Mouse (Mus musculus) midbrain, postnatal 0 days (tissue): ENCODE measurements at regions not wholly inside any gene's neighbourhood (a gene's known extent, or its start where the extent isn't known, plus 50 kb on each side); places are given as distances from the start of the nearest gene placed in this dataset.

ENCODE experiments used
- ATAC-seq: fragments of 200-750 bp; cut with Nextera tagmentation; 2 replicates; pipeline ENCODE4 v1.8.0; 2017; ENCODE audit warnings: moderate number of reproducible peaks, mild to moderate bottlenecking, moderate TSS enrichment, moderate library complexity; ENCODE audit not compliant: low FRiP score
- DNase-seq: peaks from one replicate; pipeline ENCODE4 v3.0.0-alpha.2; 2015; ENCODE audit warnings: low spot score
- H3K27ac ChIP-seq: fragments of 300-500 bp; sonication (generic); 2 replicates; pipeline ENCODE4 v1.5.1; 2014; ENCODE audit warnings: low read depth, mild to moderate bottlenecking, low read length, mixed read lengths
- H3K27me3 ChIP-seq: fragments of 300-500 bp; sonication (generic); 2 replicates; pipeline ENCODE4 v1.6.1; 2014; ENCODE audit warnings: low read length, control low read depth, mixed read lengths; ENCODE audit not compliant: insufficient read depth
- H3K36me3 ChIP-seq: fragments of 300-500 bp; sonication (generic); 2 replicates; pipeline ENCODE4 v1.6.1; 2014; ENCODE audit warnings: low read length, control low read depth, mixed read lengths; ENCODE audit not compliant: insufficient read depth
- H3K4me1 ChIP-seq: fragments of 300-500 bp; sonication (generic); 2 replicates; pipeline ENCODE4 v1.6.1; 2014; ENCODE audit warnings: mild to moderate bottlenecking, control low read depth, antibody characterized with exemption, low read length, mixed read lengths; ENCODE audit not compliant: insufficient read depth
- H3K4me2 ChIP-seq: fragments of 300-500 bp; sonication (generic); 2 replicates; pipeline ENCODE4 v1.6.1; 2014; ENCODE audit warnings: low read depth, mild to moderate bottlenecking, low read length, mixed read lengths; ENCODE audit not compliant: poor library complexity, severe bottlenecking
- H3K4me3 ChIP-seq: fragments of 300-500 bp; sonication (generic); 2 replicates; pipeline ENCODE4 v1.5.1; 2014; ENCODE audit warnings: low read depth, mild to moderate bottlenecking, low read length, moderate library complexity
- H3K9ac ChIP-seq: fragments of 300-500 bp; sonication (generic); replicated peaks from 2 replicates; pipeline ENCODE4 v1.6.1; 2014; ENCODE audit warnings: mild to moderate bottlenecking, low read length, moderate library complexity, mixed read lengths; ENCODE audit not compliant: poor library complexity, severe bottlenecking
- H3K9me3 ChIP-seq: fragments of 300-500 bp; sonication (generic); 2 replicates; pipeline ENCODE4 v1.6.1; 2016; ENCODE audit warnings: low read length, control low read depth
- CTCF ChIP-seq: IDR thresholded peaks from 2 replicates; pipeline ENCODE4 v1.5.1; 2016; ENCODE audit warnings: antibody characterized with exemption, mild to moderate bottlenecking
- WGBS: fragments of 180-500 bp; shearing (Covaris S2); extraction: QIAGEN DNeasy Blood & Tissue Kit; methylation state at CpG from one replicate; pipeline ENCODE4 v1.1.7; 2014; 5-methylcytosine and 5-hydroxymethylcytosine counted together

- DNase-seq, result no peak
- Histone ChIP-seq H3K4me1 (no peaks in the 10 kb centered on the region), H3K9me3 (no peaks in the 10 kb centered on the region), H3K27ac (no peak overlapping the region), H3K27me3 (no peaks in the 10 kb centered on the region), H3K9ac (no peak overlapping the region), H3K4me3 (no peak overlapping the region), H3K4me2 (no peak overlapping the region), H3K36me3 (no peaks in the 10 kb centered on the region)
- peak; percentile 12; the same call in 1 of the 2 replicates for TF ChIP-seq CTCF
- ATAC-seq, result no peak
- 93% methylated on average over 6 of the region's 6 CpGs for WGBS
These were observed 209.5 kb downstream of the Sorl1 start for GRCm38 (mm10) chr9:41914611-41915010.

GRCm38 (mm10) chr9:41913911-41914310 lies 210.2 kb downstream of the Sorl1 start:
- H3K4me3 ChIP-seq, result no peak overlapping the region
- TF ChIP-seq CTCF, result no peak
- WGBS, result 53% methylated on average over 3 of the region's 3 CpGs
- no peaks in the 10 kb centered on the region for H3K36me3 ChIP-seq
- H3K4me2 ChIP-seq, result no peak overlapping the region
- H3K4me1 ChIP-seq, result no peaks in the 10 kb centered on the region
- DNase-seq (no peak), ATAC-seq (no peak)
- no peaks in the 10 kb centered on the region for H3K27me3 ChIP-seq
- no peak overlapping the region for H3K27ac ChIP-seq
- no peak overlapping the region for H3K9ac ChIP-seq
- no peaks in the 10 kb centered on the region for H3K9me3 ChIP-seq

GRCm38 (mm10) chr9:41912482-41912881 lies 211.6 kb downstream of the Sorl1 start:
- Histone ChIP-seq H3K27ac (no peak overlapping the region), H3K4me2 (no peak overlapping the region), H3K9ac (no peak overlapping the region), H3K4me3 (no peak overlapping the region), H3K4me1 (no peaks in the 10 kb centered on the region), H3K27me3 (no peaks in the 10 kb centered on the region), H3K9me3 (no peaks in the 10 kb centered on the region), H3K36me3 (no peaks in the 10 kb centered on the region)
- WGBS, result 77% methylated on average over 5 of the region's 5 CpGs
- DNase-seq, result no peak
- no peak for ATAC-seq
- no peak for TF ChIP-seq CTCF

- TF ChIP-seq CTCF, result no peak
- Histone ChIP-seq H3K9me3 (no peaks in the 10 kb centered on the region), H3K36me3 (no peaks in the 10 kb centered on the region), H3K27ac (no peak overlapping the region), H3K4me1 (peaks cover 5% of the 10 kb centered on the region; the same call in 1 of the 2 replicates), H3K4me3 (no peak overlapping the region), H3K4me2 (no peak overlapping the region), H3K9ac (no peak overlapping the region), H3K27me3 (no peaks in the 10 kb centered on the region)
- 79% methylated on average over 8 of the region's 8 CpGs for WGBS
- DNase-seq (no peak), ATAC-seq (no peak)
These were observed 223.5 kb downstream of the Sorl1 start for GRCm38 (mm10) chr9:41900606-41900974.

- H3K9ac ChIP-seq, result no peak overlapping the region
- TF ChIP-seq CTCF, result no peak
- no peak overlapping the region for H3K4me2 ChIP-seq
- H3K27ac ChIP-seq, result no peak overlapping the region
- H3K4me3 ChIP-seq, result no peak overlapping the region
- H3K27me3 ChIP-seq, result no peaks in the 10 kb centered on the region
- H3K9me3 ChIP-seq, result no peaks in the 10 kb centered on the region
- DNase-seq, result no peak
- no peaks in the 10 kb centered on the region for H3K36me3 ChIP-seq
- no peak for ATAC-seq
- peaks cover 5% of the 10 kb centered on the region; the same call in 1 of the 2 replicates for H3K4me1 ChIP-seq
- 46% methylated on average over 11 of the region's 11 CpGs for WGBS
These were observed 224.1 kb downstream of the Sorl1 start for GRCm38 (mm10) chr9:41899766-41900605.

- DNase-seq (no peak), ATAC-seq (no peak)
- Histone ChIP-seq H3K27ac (no peak overlapping the region), H3K4me1 (peaks cover 8% of the 10 kb centered on the region; the same call in 1 of the 2 replicates), H3K4me2 (no peak overlapping the region), H3K4me3 (no peak overlapping the region), H3K9me3 (no peaks in the 10 kb centered on the region), H3K36me3 (no peaks in the 10 kb centered on the region), H3K9ac (no peak overlapping the region), H3K27me3 (no peaks in the 10 kb centered on the region)
- 85% methylated on average over 5 of the region's 5 CpGs for WGBS
- no peak for TF ChIP-seq CTCF
These were observed 229.0 kb downstream of the Sorl1 start for GRCm38 (mm10) chr9:41895106-41895505.
